Mouse (Mus musculus) skeletal muscle tissue, adult 2 months (tissue): ENCODE measurements at regions not wholly inside any gene's neighbourhood (a gene's known extent, or its start where the extent isn't known, plus 50 kb on each side); places are given as distances from the start of the nearest gene placed in this dataset.
A peak's percentile ranks its signal among the peaks of the same experiment; 100 is the strongest.

Experiments used
- DNase-seq: peaks from one replicate; pipeline ENCODE4 v3.0.0-alpha.2; 2012; ENCODE audit warnings: low read depth, low spot score

- no peak for DNase-seq
Observed at GRCm38 (mm10) chr1:186379938-186380847, 263.1 kb upstream of the Lyplal1 start.

GRCm38 (mm10) chr1:186376906-186377623 is 260.0 kb upstream of the Lyplal1 start:
- DNase-seq = no peak

- no peak for DNase-seq
Observed at GRCm38 (mm10) chr1:186374009-186374649, 257.0 kb upstream of the Lyplal1 start.

- DNase-seq = no peak
Observed at GRCm38 (mm10) chr1:186373386-186373785, 256.3 kb upstream of the Lyplal1 start.

GRCm38 (mm10) chr1:186372770-186373353 is 255.8 kb upstream of the Lyplal1 start:
- no peak for DNase-seq

GRCm38 (mm10) chr1:186363356-186363755 is 246.2 kb upstream of the Lyplal1 start:
- no peak for DNase-seq

GRCm38 (mm10) chr1:186358011-186358670 is 241.0 kb upstream of the Lyplal1 start:
- peak; percentile 76 for DNase-seq

- no peak for DNase-seq
Observed at GRCm38 (mm10) chr1:186354742-186355141, 237.6 kb upstream of the Lyplal1 start.

GRCm38 (mm10) chr1:186354072-186354471 is 237.0 kb upstream of the Lyplal1 start:
- DNase-seq = no peak

- DNase-seq = peak; percentile 31
Observed at GRCm38 (mm10) chr1:186350381-186350780, 233.3 kb upstream of the Lyplal1 start.

- no peak for DNase-seq
Observed at GRCm38 (mm10) chr1:186349966-186350365, 232.9 kb upstream of the Lyplal1 start.

GRCm38 (mm10) chr1:186347413-186348147 is 230.5 kb upstream of the Lyplal1 start:
- DNase-seq = peak; percentile 21

- DNase-seq = no peak
Observed at GRCm38 (mm10) chr1:186345449-186345848, 228.3 kb upstream of the Lyplal1 start.

GRCm38 (mm10) chr1:186342931-186343506 is 225.9 kb upstream of the Lyplal1 start:
- no peak for DNase-seq

- no peak for DNase-seq
Observed at GRCm38 (mm10) chr1:186342391-186342790, 225.3 kb upstream of the Lyplal1 start.

GRCm38 (mm10) chr1:186341878-186342277 is 224.8 kb upstream of the Lyplal1 start:
- no peak for DNase-seq

- no peak for DNase-seq
Observed at GRCm38 (mm10) chr1:186340701-186341100, 223.6 kb upstream of the Lyplal1 start.

- no peak for DNase-seq
Observed at GRCm38 (mm10) chr1:186317285-186317684, 200.2 kb upstream of the Lyplal1 start.

GRCm38 (mm10) chr1:186314180-186314579 is 197.1 kb upstream of the Lyplal1 start:
- DNase-seq = no peak

- no peak for DNase-seq
Observed at GRCm38 (mm10) chr1:186312698-186313097, 195.6 kb upstream of the Lyplal1 start.
